Mouse (Mus musculus) lung, embryonic 14.5 days (tissue): ENCODE measurements around the gene Fam206a. TPM values are rescaled to one million over a fixed set of nuclear protein-coding genes. Genes with fewer than 3 reads are reported as not detected.

Experiments used
- ATAC-seq: fragments of 200-750 bp; cut with Nextera tagmentation; 2 replicates; pipeline ENCODE4 v1.8.0; 2017; ENCODE audit warnings: mild to moderate bottlenecking, moderate TSS enrichment, moderate library complexity; ENCODE audit not compliant: insufficient read depth
- DNase-seq: peaks from one replicate; pipeline ENCODE4 v3.0.0-alpha.2; 2015
- H3K27ac ChIP-seq: fragments of 300-500 bp; sonication (generic); 2 replicates; pipeline ENCODE4 v1.5.1; 2014; ENCODE audit warnings: low read depth, mild to moderate bottlenecking, moderate library complexity
- H3K27me3 ChIP-seq: fragments of 300-500 bp; sonication (generic); 2 replicates; pipeline ENCODE4 v1.6.1; 2014; ENCODE audit warnings: low read length, control low read depth; ENCODE audit not compliant: insufficient read depth
- H3K36me3 ChIP-seq: fragments of 300-500 bp; sonication (generic); 2 replicates; pipeline ENCODE4 v1.6.1; 2014; ENCODE audit warnings: control low read depth; ENCODE audit not compliant: insufficient read depth
- H3K4me1 ChIP-seq: fragments of 300-500 bp; sonication (generic); 2 replicates; pipeline ENCODE4 v1.6.1; 2014; ENCODE audit warnings: antibody characterized with exemption, control low read depth; ENCODE audit not compliant: insufficient read depth
- H3K4me2 ChIP-seq: fragments of 300-500 bp; sonication (generic); 2 replicates; pipeline ENCODE4 v1.6.1; 2014; ENCODE audit warnings: mild to moderate bottlenecking
- H3K4me3 ChIP-seq: fragments of 300-500 bp; sonication (generic); 2 replicates; pipeline ENCODE4 v1.5.1; 2014; ENCODE audit warnings: low read depth, low read length
- H3K9ac ChIP-seq: fragments of 300-500 bp; sonication (generic); 2 replicates; pipeline ENCODE4 v1.6.1; 2014
- H3K9me3 ChIP-seq: fragments of 300-500 bp; sonication (generic); 2 replicates; pipeline ENCODE4 v1.6.1; 2016; ENCODE audit warnings: low read depth, low read length, control low read depth
- CTCF ChIP-seq: IDR thresholded peaks from 2 replicates; pipeline ENCODE4 v1.5.1; 2016; ENCODE audit warnings: antibody characterized with exemption, low read depth
- WGBS: fragments of 180-500 bp; shearing (Covaris S2); extraction: QIAGEN DNeasy Blood & Tissue Kit; methylation state at CpG from one replicate; pipeline ENCODE4 v1.1.7; 2014; 5-methylcytosine and 5-hydroxymethylcytosine counted together
- polyA plus RNA-seq: library from polyadenylated mRNA; unstranded; fragments of >200 nt; fragmentation: Nextera tagmentation; extraction: Ambion mirVana; gene quantifications from 2 replicates; pipeline ENCODE4 v1.2.1, GENCODE M21; 2014

Fam206a gene
- polyA plus RNA-seq, 1 experiment from 2014 or later: 19.4 TPM

DNA sequence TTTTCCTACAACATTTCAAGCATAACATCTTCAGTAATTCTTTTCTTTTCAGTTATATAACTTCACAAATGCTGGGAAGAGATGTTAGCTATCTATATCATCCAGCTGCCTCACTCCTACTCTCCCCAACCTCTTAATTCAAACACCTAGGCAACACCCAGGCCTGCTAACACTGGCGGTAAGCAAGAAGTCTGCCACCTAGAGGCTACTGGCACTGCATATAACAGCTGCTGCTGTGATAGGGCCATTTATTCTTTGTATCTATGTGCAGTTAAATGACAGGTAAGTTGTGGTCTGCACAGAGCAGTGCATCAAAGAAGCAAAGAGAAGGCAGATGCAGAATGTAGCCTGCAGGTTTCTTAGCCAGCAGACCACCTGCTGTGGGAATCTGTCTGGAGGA lies 10.8 kb upstream of the Fam206a start:
- DNase-seq (peak; percentile 21), ATAC-seq (no peak)
- Histone ChIP-seq H3K4me3 (no peak overlapping the region), H3K9ac (no peak overlapping the region), H3K36me3 (peaks cover 92% of the 10 kb centered on the region), H3K27ac (no peak overlapping the region), H3K4me1 (no peaks in the 10 kb centered on the region), H3K27me3 (no peaks in the 10 kb centered on the region), H3K4me2 (no peak overlapping the region), H3K9me3 (no peaks in the 10 kb centered on the region)
- TF ChIP-seq CTCF: peak; percentile 48; the same call in 1 of the 2 replicates
- WGBS: 36% methylated on average over 1 of the region's 1 CpGs

DNA sequence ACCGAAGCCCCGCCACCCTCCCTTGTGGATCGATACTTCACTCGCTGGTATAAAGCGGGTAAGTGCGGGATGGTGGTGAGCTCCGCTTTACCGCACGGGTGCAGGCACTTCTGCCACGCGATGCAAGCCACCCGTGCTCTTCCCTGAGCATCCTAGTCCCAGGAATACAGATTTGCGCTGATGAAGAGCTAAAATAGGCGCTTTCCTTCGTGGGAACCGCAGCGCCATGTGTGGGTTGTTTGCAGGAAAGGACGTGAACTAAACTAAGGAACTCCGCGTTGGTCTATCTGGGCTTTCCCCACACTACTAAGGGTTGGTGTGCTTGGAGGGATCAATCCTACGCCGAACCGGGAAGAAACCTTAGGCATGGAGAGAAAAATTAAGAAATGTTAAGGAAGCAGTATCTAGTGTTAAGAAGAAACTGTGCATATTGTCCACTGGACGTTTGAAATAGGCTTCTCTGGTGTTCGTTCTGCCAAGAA lies 565 bp downstream of the Fam206a start:
- no peak for DNase-seq
- Histone ChIP-seq H3K27me3 (no peaks in the 10 kb centered on the region), H3K4me1 (0 out of 2 replicates have a peak, but pooled peaks cover 7% of the 10 kb centered on the region), H3K4me2 (peak overlapping the region; percentile 77), H3K4me3 (peak overlapping the region; percentile 89), H3K27ac (peak overlapping the region; percentile 78; the same call in 1 of the 2 replicates), H3K9me3 (no peaks in the 10 kb centered on the region), H3K36me3 (peaks cover 42% of the 10 kb centered on the region), H3K9ac (peak overlapping the region; percentile 86)
- peak; percentile 36 for ATAC-seq
- no peak for TF ChIP-seq CTCF
- WGBS: 2% methylated on average over 25 of the region's 25 CpGs

DNA sequence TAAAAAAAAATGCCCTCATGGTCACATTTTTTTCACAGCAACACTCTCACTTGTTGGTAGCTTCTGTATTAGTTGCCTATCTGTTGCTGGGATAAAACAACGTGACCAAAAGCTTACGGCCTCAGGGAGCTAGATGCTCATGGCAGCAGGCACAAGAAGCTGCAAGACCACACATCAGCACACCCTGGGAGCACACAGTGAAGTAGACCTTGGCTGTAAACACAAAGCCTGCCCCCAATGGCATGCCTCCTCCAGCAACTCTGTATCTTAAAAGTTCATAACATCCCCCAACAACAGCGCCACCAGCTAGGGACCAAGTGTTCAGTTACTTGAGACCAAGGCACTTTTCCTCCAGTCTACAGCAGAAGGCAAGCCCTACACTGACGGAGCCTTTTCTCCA lies 6.9 kb downstream of the Fam206a start:
- Histone ChIP-seq H3K9ac (no peak overlapping the region), H3K4me1 (no peaks in the 10 kb centered on the region), H3K4me3 (no peak overlapping the region), H3K36me3 (peaks cover 25% of the 10 kb centered on the region), H3K27me3 (no peaks in the 10 kb centered on the region), H3K9me3 (no peaks in the 10 kb centered on the region), H3K27ac (no peak overlapping the region), H3K4me2 (no peak overlapping the region)
- no peak for TF ChIP-seq CTCF
- DNase-seq: peak; percentile 5
- no peak for ATAC-seq
- WGBS: 59% methylated on average over 4 of the region's 4 CpGs

DNA sequence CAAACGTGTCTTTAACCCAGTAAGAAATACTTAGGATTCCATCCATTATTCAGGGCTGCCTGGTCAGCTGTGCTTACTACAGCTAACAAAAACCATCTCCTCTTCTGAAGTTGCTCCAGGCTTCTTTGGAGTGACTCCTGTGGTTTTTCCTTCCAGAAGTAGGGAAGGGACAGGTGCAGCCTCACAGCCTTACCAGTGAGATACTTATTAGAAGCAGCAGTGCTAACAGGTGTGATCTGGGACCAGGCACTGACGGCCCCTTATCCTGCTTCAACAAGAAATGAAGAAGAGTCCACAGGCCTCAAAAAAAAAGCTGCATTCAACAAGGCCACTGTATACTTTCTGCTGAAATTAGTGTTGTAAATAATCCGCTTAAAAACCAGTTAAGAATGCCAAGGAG lies 9.5 kb downstream of the Fam206a start:
- no peak overlapping the region for H3K4me2 ChIP-seq
- TF ChIP-seq CTCF: no peak
- no peaks in the 10 kb centered on the region for H3K9me3 ChIP-seq
- no peak overlapping the region for H3K4me3 ChIP-seq
- H3K4me1 ChIP-seq: no peaks in the 10 kb centered on the region
- no peak overlapping the region for H3K9ac ChIP-seq
- ATAC-seq (no peak), DNase-seq (no peak)
- H3K36me3 ChIP-seq: peaks cover 8% of the 10 kb centered on the region; the same call in 1 of the 2 replicates
- no peaks in the 10 kb centered on the region for H3K27me3 ChIP-seq
- 62% methylated on average over 3 of the region's 3 CpGs for WGBS
- H3K27ac ChIP-seq: no peak overlapping the region

DNA sequence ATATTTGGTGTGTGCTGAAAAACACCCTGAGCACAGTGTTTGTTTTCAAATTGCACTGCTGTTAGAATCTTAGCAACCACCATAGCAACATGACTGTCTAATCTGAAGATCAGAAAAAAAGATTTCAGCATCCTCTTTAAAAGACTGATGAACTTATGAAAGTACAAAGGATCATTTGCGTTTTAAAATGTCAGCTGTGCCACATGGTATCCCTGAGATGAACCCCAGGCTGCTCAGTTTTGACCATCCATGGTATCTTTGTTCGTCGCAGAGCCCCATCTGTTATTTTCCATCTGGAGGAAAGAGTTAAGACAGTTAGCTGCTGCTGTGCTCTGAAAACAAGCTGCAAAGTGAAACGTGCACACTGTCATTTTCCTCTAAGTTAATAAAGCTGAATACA lies 10.0 kb downstream of the Fam206a start:
- Histone ChIP-seq H3K9me3 (no peaks in the 10 kb centered on the region), H3K36me3 (peaks cover 4% of the 10 kb centered on the region; the same call in 1 of the 2 replicates), H3K27ac (no peak overlapping the region), H3K4me3 (no peak overlapping the region), H3K9ac (no peak overlapping the region), H3K4me1 (no peaks in the 10 kb centered on the region), H3K27me3 (no peaks in the 10 kb centered on the region), H3K4me2 (no peak overlapping the region)
- 69% methylated on average over 4 of the region's 4 CpGs for WGBS
- no peak for DNase-seq
- ATAC-seq: no peak
- TF ChIP-seq CTCF: no peak

DNA sequence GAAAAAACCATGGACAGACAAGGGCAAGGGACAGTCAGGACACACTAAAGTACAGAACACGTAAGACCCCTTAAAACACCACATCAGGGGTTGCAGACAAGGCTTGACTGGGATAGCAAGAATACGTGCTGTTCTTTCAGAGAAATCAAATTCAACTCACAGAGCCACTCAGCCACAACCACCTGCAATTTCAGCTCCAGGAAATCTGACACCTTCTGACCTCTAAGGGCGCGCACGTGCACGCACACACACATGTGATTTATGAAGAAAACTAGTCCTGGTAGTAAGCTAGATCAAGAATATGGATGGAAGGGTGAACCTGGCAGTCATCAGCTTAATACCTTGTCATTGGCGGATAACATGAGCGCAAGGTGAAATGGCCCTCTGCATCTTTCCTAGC lies 13.0 kb downstream of the Fam206a start:
- TF ChIP-seq CTCF: no peak
- Histone ChIP-seq H3K27ac (no peak overlapping the region), H3K4me1 (no peaks in the 10 kb centered on the region), H3K9ac (no peak overlapping the region), H3K4me3 (no peak overlapping the region), H3K27me3 (no peaks in the 10 kb centered on the region), H3K4me2 (no peak overlapping the region), H3K9me3 (no peaks in the 10 kb centered on the region), H3K36me3 (no peaks in the 10 kb centered on the region; the same call in 1 of the 2 replicates)
- WGBS: 76% methylated on average over 8 of the region's 8 CpGs
- DNase-seq: no peak
- ATAC-seq: no peak

DNA sequence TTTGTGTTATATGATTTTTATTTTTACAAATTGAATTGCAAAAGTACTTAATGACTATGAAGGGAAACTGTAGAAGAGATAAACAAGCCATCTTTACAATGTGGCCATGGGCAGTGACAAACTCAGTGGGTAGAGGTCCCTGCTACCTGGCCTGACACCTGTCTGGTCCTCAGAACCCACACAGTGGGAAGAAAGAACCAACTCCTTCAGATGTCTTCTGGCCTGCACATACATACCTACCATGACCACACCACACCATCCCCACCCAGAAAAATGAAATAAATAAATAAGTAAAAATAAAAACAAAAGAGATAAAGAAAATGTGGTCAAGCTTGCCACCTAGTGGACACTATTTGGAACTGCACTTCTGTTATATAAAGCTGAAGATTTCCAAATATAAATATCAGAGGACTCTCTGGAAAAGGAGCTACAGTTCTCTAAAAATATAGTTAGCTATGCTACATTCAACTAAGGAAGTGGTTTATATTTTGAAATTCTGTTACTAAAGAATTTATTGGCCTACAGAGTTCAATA lies 17.9 kb downstream of the Fam206a start:
- DNase-seq (peak; percentile 73), ATAC-seq (no peak)
- no peak overlapping the region for H3K4me2 ChIP-seq
- no peaks in the 10 kb centered on the region for H3K4me1 ChIP-seq
- H3K9me3 ChIP-seq: no peaks in the 10 kb centered on the region
- no peaks in the 10 kb centered on the region for H3K36me3 ChIP-seq
- no peak overlapping the region for H3K9ac ChIP-seq
- H3K27me3 ChIP-seq: no peaks in the 10 kb centered on the region
- peak; percentile 65 for TF ChIP-seq CTCF
- no peak overlapping the region for H3K4me3 ChIP-seq
- H3K27ac ChIP-seq: no peak overlapping the region

DNA sequence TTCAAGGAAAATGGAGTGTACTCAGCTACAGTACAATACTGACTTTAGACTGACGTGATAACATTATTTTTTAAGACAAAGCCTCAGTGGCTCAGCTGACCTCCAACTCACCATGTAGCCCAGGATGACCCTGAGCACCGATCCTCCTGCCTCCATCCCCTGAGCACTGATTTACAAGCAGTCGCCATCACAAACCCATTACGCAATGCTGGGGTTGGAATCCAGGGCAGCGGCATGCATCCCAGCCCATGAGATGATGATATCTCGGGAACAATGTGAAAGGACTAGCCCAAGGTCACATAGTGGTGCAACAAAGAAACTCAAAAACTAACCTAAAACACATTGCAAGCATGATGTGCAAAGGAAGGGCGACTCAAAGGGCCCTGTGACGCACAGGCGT lies 22.1 kb downstream of the Fam206a start:
- TF ChIP-seq CTCF: no peak
- Histone ChIP-seq H3K4me2 (no peak overlapping the region), H3K27ac (no peak overlapping the region), H3K4me1 (no peaks in the 10 kb centered on the region), H3K27me3 (no peaks in the 10 kb centered on the region), H3K4me3 (no peak overlapping the region), H3K36me3 (no peaks in the 10 kb centered on the region), H3K9me3 (no peaks in the 10 kb centered on the region), H3K9ac (no peak overlapping the region)
- WGBS: 84% methylated on average over 9 of the region's 9 CpGs
- ATAC-seq: no peak
- DNase-seq: no peak
